Mouse (Mus musculus) megakaryocyte, embryonic 14.5 days (primary cell): ENCODE measurements at regions not wholly inside any gene's neighbourhood (a gene's known extent, or its start where the extent isn't known, plus 50 kb on each side); places are given as distances from the start of the nearest gene placed in this dataset.

Experiments used
- FLI1 ChIP-seq: IDR thresholded peaks from 2 replicates; pipeline ENCODE4 v1.6.1; 2012; ENCODE audit warnings: low read length, inconsistent platforms, mixed read lengths
- GATA1 ChIP-seq: IDR thresholded peaks from 3 replicates; pipeline ENCODE4 v1.6.1; 2012; ENCODE audit warnings: mixed read lengths, low read length, inconsistent platforms, borderline replicate concordance

DNA sequence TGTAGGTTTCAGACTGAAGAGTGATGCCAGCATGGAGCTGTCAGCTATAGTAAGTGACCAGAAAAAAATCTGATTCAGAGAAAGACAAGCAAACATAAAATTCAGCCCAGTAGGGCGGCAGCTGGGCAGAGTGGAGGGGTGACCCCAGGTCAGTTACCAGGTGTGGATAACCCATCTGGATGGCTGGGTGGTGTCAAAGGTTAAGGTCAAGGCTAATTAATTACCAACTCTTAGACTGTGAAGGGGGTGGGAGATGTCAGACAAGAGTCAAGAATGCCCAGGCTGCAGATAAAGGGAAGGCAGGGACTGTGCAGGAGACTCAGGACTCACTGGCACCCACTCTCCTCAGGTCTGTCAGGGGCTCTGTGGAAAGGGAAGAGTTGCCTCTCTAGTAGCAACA lies 188.1 kb downstream of the Bcl2l11 start:
- no peak for TF ChIP-seq GATA1
- no peak for TF ChIP-seq FLI1
